23 mouse cellular contexts compared by ENCODE assay signal in the genomic region with DNA sequence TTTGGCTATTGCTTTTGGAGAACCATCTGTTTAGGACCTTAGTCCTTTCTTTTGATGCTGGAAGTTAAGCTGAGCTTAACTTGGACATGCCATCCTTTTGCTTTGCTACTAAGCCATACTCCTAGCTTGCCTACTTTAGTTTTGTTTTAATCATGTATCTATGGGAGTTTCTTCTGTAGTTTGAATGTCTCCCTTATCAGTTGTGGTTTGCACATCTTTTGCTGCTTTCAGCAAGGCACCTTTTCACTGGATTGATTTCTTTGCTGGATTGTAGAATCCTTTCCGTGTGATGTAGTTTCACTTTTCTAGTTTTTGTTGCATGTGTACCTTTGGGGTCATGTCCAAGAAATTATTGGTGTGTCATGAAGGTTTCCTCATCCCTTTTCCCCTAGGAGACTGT.
"Had no signal": no experiment of that assay in that cellular context is flagged by ENCODE, and none has a peak within 500 bp of the region (broad histone marks: within the 10 kb centered on the region; RNA-seq: fewer than 3 reads in every experiment).

No protein-coding gene starts in this region.

- H3K27me3 ChIP-seq: heart, embryonic 13.5 days; heart, embryonic 15.5 days; hindbrain, embryonic 12.5 days; intestine, embryonic 15.5 days; limb, embryonic 12.5 days; liver, embryonic 12.5 days had no signal

- H3K36me3 ChIP-seq: heart, embryonic 10.5 days; heart, embryonic 15.5 days; hindbrain, embryonic 10.5 days; hindbrain, embryonic 12.5 days; intestine, embryonic 15.5 days; limb, embryonic 10.5 days; limb, embryonic 12.5 days; liver, embryonic 12.5 days had no signal

- H3K9me3 ChIP-seq: heart, embryonic 10.5 days; heart, embryonic 13.5 days; heart, embryonic 15.5 days; hindbrain, embryonic 10.5 days; hindbrain, embryonic 12.5 days; intestine, embryonic 15.5 days; limb, embryonic 10.5 days; limb, embryonic 12.5 days; liver, embryonic 12.5 days had no signal

- H3K27ac ChIP-seq: heart, embryonic 10.5 days; heart, embryonic 13.5 days; heart, embryonic 15.5 days; hindbrain, embryonic 10.5 days; hindbrain, embryonic 12.5 days; hindbrain, embryonic 14.5 days; intestine, embryonic 15.5 days; left cerebral cortex, adult 2 months; limb, embryonic 10.5 days; limb, embryonic 12.5 days; liver, embryonic 12.5 days; liver, embryonic 14.5 days had no signal

- H3K9ac ChIP-seq: heart, embryonic 13.5 days; heart, embryonic 15.5 days; hindbrain, embryonic 12.5 days; hindbrain, embryonic 14.5 days; intestine, embryonic 15.5 days; limb, embryonic 12.5 days; liver, embryonic 12.5 days; liver, embryonic 14.5 days had no signal

- DNase-seq: gastrocnemius, postnatal 14 days; gastrocnemius, postnatal 36 days; heart, adult 18-20 months; heart, postnatal 10 days; heart, postnatal 4 days; kidney, adult 18-20 months; kidney, adult 8-10 months; kidney, postnatal 10 days; kidney, postnatal 25 days; kidney, postnatal 4 days; liver had no signal

- H3K4me3 ChIP-seq: heart, embryonic 10.5 days; heart, embryonic 13.5 days; heart, embryonic 15.5 days; hindbrain, embryonic 10.5 days; hindbrain, embryonic 12.5 days; intestine, embryonic 15.5 days; left cerebral cortex, adult 2 months; limb, embryonic 10.5 days; limb, embryonic 12.5 days; liver, embryonic 12.5 days had no signal
